Mouse (Mus musculus) MEL (cell line): ENCODE measurements around the gene Tubb4a.

ENCODE experiments used
- GATA1 ChIP-seq: IDR thresholded peaks from 2 replicates; pipeline ENCODE4 v1.6.1; 2011; ENCODE audit warnings: low read depth, low read length, improper control_type of control experiment
- TAL1 ChIP-seq: IDR thresholded peaks from 2 replicates; pipeline ENCODE4 v1.6.1; 2012; ENCODE audit warnings: mild to moderate bottlenecking, inconsistent platforms, low read length, moderate library complexity, mixed read lengths

DNA sequence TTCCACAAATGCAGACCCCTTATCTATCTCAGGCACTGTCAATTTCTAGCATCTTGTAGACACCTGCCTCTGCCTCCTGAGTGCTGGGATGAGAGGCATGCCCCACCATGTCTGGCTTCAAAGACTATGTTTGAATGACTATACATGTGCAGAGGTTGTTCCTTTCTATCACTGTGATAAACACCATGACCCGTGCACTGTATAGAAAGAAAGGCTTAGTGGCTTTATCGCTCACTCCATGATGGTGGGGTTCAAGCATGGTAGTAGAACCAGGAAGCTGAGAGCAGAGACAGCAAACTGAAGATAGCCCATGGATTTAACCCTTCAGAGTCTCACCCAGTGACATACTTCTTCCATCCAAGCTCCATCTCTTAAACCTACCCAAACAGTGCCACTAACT lies 47.1 kb upstream of the Tubb4a start:
- peak; percentile 63; the same call in 1 of the 2 replicates for TF ChIP-seq GATA1
- TF ChIP-seq TAL1 = peak; percentile 59
